In the genomic region with DNA sequence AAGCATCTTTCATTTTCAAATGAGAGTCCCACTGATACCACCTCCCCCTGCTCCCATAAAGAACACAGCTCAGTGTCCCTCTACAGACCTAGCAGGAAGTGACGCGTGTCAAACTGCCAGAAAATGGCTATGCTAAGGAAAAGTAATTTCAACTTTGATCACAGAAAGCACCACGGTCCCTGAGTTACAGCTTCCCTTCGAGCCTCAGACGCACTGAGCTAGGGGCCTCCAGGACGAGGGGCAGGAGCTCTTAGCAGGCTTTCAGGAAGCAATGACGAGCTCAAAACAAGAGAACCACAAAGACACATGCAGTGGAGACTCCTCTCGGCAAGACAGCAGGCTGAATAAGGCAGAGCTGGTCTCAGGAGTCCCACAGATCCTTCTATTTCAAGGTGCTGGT, we compare ENCODE assay signal across 20 mouse cellular contexts.
DNase-seq lines count a peak whose midpoint lies in the region; ATAC-seq lines count a peak whose summit lies in the region.
"Had no signal": no experiment of that assay in that cellular context is flagged by ENCODE, and none has a peak within 500 bp of the region (broad histone marks: within the 10 kb centered on the region; RNA-seq: fewer than 3 reads in every experiment).

No protein-coding gene starts in this region.

- H3K4me2 ChIP-seq in neural tube, embryonic 15.5 days, result no peak overlapping the region
- H3K4me2 ChIP-seq: embryonic facial prominence, embryonic 13.5 days; liver, embryonic 12.5 days; lung, embryonic 15.5 days; midbrain, embryonic 15.5 days had no signal

- ATAC-seq in neural tube, embryonic 15.5 days (ENCODE audit: low FRiP score), result no peak
- peak; percentile 15; the same call in 1 of the 2 replicates for ATAC-seq in megakaryocyte progenitor cell, adult 5-6 weeks (replicated peaks; ENCODE audit: poor library complexity)
- ATAC-seq: forebrain, embryonic 14.5 days; liver, embryonic 12.5 days; midbrain, embryonic 15.5 days had no signal

- intact Hi-C loops in gastrocnemius, postnatal 14 days (cut with DNase I; ENCODE audit: low total_unique reads), result no loop called here
- intact Hi-C loops in left cerebral cortex, postnatal 14 days (cut with DNase I), result no loop called here

- no peaks in the 10 kb centered on the region for H3K36me3 ChIP-seq in neural tube, embryonic 15.5 days
- H3K36me3 ChIP-seq: embryonic facial prominence, embryonic 13.5 days; G1E; liver, embryonic 12.5 days; lung, embryonic 15.5 days; midbrain, embryonic 15.5 days had no signal

- H3K27me3 ChIP-seq in neural tube, embryonic 15.5 days (replicated peaks), result no peaks in the 10 kb centered on the region
- H3K27me3 ChIP-seq: embryonic facial prominence, embryonic 13.5 days; liver, embryonic 12.5 days; lung, embryonic 15.5 days; midbrain, embryonic 15.5 days had no signal

- peak overlapping the region; percentile 9; the same call in 1 of the 2 replicates for H3K27ac ChIP-seq in neural tube, embryonic 15.5 days (replicated peaks)
- H3K27ac ChIP-seq: embryonic facial prominence, embryonic 13.5 days; liver, embryonic 12.5 days; lung, embryonic 15.5 days; macrophage; midbrain, embryonic 15.5 days had no signal

- WGBS in neural tube, embryonic 15.5 days, result 56% methylated on average over 8 of the region's 8 CpGs

- no peak for DNase-seq in neural tube, embryonic 10.5 days (ENCODE audit: extremely low spot score, low spot score)
- DNase-seq in T-cell, adult 2 months (ENCODE audit: low spot score), result peak; percentile 20
- peak; percentile 27 to 32 for DNase-seq in thymus, postnatal 36 days
- DNase-seq in gastrocnemius, postnatal 14 days, result no peak
- no peak for DNase-seq in left cerebral cortex, postnatal 14 days (ENCODE audit: low spot score in 2 of 2)
- DNase-seq in kidney, postnatal 36 days, result no peak
- DNase-seq: gastrocnemius, postnatal 10 days; kidney, adult 2 months; kidney, postnatal 25 days; layer of hippocampus, adult 9-11 months had no signal

- H3K4me3 ChIP-seq in neural tube, embryonic 15.5 days (replicated peaks), result no peak overlapping the region
- H3K4me3 ChIP-seq: embryonic facial prominence, embryonic 13.5 days; liver, embryonic 12.5 days; lung, embryonic 15.5 days; midbrain, embryonic 15.5 days; myocyte had no signal

- no peak overlapping the region for H3K9ac ChIP-seq in neural tube, embryonic 15.5 days (replicated peaks)
- H3K9ac ChIP-seq: embryonic facial prominence, embryonic 13.5 days; liver, embryonic 12.5 days; lung, embryonic 15.5 days; midbrain, embryonic 15.5 days had no signal

- 0 out of 2 replicates have a peak, but pooled peaks cover 4% of the 10 kb centered on the region for H3K4me1 ChIP-seq in neural tube, embryonic 15.5 days
- H3K4me1 ChIP-seq: lung, embryonic 15.5 days; midbrain, embryonic 15.5 days had no signal

- no peaks in the 10 kb centered on the region for H3K9me3 ChIP-seq in neural tube, embryonic 15.5 days (replicated peaks)
- H3K9me3 ChIP-seq: embryonic facial prominence, embryonic 13.5 days; G1E; liver, embryonic 12.5 days; lung, embryonic 15.5 days; midbrain, embryonic 15.5 days had no signal

Comparison
In these comparisons a context has a peak if more than half of its experiments do, and no peak if none do; other contexts are left out.
1. DNase-seq: peak in T-cell, adult 2 months (single experiment) and thymus, postnatal 36 days (2 of 2); none in neural tube, embryonic 10.5 days (single experiment), gastrocnemius, postnatal 14 days (single experiment), left cerebral cortex, postnatal 14 days (0 of 2) and kidney, postnatal 36 days (0 of 2).